Mouse (Mus musculus): Measurements from ENCODE around the gene Slc28a3.

DNA sequence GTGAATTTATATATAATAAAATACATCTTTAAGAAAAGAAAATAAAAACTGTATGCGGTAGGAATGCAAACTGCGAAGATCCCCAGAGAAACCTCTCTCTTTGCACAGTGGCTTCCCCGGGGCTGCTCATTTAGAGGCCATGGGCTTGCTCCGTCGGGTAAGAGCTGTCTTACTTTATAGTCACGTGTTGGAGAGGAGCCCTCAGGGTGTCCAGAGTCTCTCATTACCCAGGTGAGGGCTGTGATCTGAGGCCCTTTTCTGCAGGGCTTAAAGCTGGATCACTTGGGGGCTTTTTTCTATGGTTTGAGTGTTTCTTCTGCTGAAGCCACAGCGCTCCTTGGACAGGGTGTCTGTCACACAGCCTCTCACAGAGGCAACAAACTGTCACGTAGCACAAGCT lies 68.5 kb downstream of the Slc28a3 start:
- TF ChIP-seq CTCF (IDR thresholded peaks at IDR 0.05; ENCODE audit: borderline replicate concordance, insufficient read depth, low read length) (no peak), POLR2A (IDR thresholded peaks at IDR 0.05; ENCODE audit: low read depth, low read length) (no peak)

Data from embryonic fibroblast, embryonic 13.5 days (primary cell).